ENCODE assay signal across 7 mouse cellular contexts in genomic region chr14:53518954-53519353, GRCm38 (mm10).
A peak's percentile ranks its signal among the peaks of the same experiment; 100 is the strongest.
DNase-seq lines count a peak whose midpoint lies in the region; ATAC-seq and TF ChIP-seq lines count a peak whose summit lies in the region.
"Not testable (repeated sequence)": the region's sequence is repeated elsewhere in the genome, so short reads cannot be mapped to it uniquely, and the experiment has no call there.

No protein-coding gene starts in this region.

- not testable (repeated sequence) for H3K36me3 ChIP-seq in intestine, embryonic 14.5 days (ENCODE audit: control insufficient read depth, insufficient read depth, low read length); lung, embryonic 14.5 days (ENCODE audit: insufficient read depth); stomach, embryonic 15.5 days

- H3K27ac ChIP-seq in intestine, embryonic 14.5 days (ENCODE audit: low read depth); lung, embryonic 14.5 days (ENCODE audit: low read depth); stomach, embryonic 15.5 days: not testable (repeated sequence)

- not testable (repeated sequence) for H3K4me2 ChIP-seq in intestine, embryonic 14.5 days (ENCODE audit: low read length); lung, embryonic 14.5 days; stomach, embryonic 15.5 days

- H3K9me3 ChIP-seq in intestine, embryonic 14.5 days (ENCODE audit: control insufficient read depth, low read length); lung, embryonic 14.5 days (ENCODE audit: low read depth, low read length); stomach, embryonic 15.5 days: not testable (repeated sequence)

- H3K4me3 ChIP-seq in intestine, embryonic 14.5 days (ENCODE audit: low read depth, low read length); lung, embryonic 14.5 days (ENCODE audit: low read depth, low read length); stomach, embryonic 15.5 days (replicated peaks): not testable (repeated sequence)

- no CpG with 5 or more reads among the region's 1 CpGs for WGBS in intestine, embryonic 14.5 days
- WGBS in lung, embryonic 14.5 days = no CpG with 5 or more reads among the region's 1 CpGs
- no CpG with 5 or more reads among the region's 1 CpGs for WGBS in stomach, embryonic 15.5 days

- not testable (repeated sequence) for H3K4me1 ChIP-seq in intestine, embryonic 14.5 days (replicated peaks; ENCODE audit: control insufficient read depth, insufficient read depth, low read length); lung, embryonic 14.5 days (ENCODE audit: insufficient read depth); stomach, embryonic 15.5 days

- not testable (repeated sequence) for DNase-seq in intestine, embryonic 14.5 days (ENCODE audit: low spot score); lung, embryonic 14.5 days

- not testable (repeated sequence) for H3K9ac ChIP-seq in intestine, embryonic 14.5 days (ENCODE audit: low read length); lung, embryonic 14.5 days; stomach, embryonic 15.5 days

- ATAC-seq in CD4-positive, CD25-positive, alpha-beta regulatory T cell, adult 4 months = peak; percentile 84
- ATAC-seq in common myeloid progenitor, adult 5-6 weeks (replicated peaks; ENCODE audit: low read depth, poor library complexity, severe bottlenecking) = peak; percentile 52; the same call in 1 of the 2 replicates
- ATAC-seq in hematopoietic stem cell, adult 5-6 weeks (replicated peaks in 1 of 2; ENCODE audit: insufficient read depth in 1 of 2, low FRiP score in 2 of 2, low TSS enrichment in 1 of 2, low read depth in 1 of 2, poor library complexity in 2 of 2, severe bottlenecking in 2 of 2) = peak; percentile 46 to 48; a peak in 3 of 4 replicates
- ATAC-seq in intestine, embryonic 14.5 days (replicated peaks; ENCODE audit: low FRiP score, low TSS enrichment, low read depth) = 0 out of 2 replicates have a peak, but pooled peaks have one; percentile 40
- peak; percentile 21; the same call in 1 of the 2 replicates for ATAC-seq in lung, embryonic 14.5 days (ENCODE audit: insufficient read depth)
- ATAC-seq in neutrophil, adult 5-6 weeks (ENCODE audit: extremely low read depth, insufficient number of reproducible peaks, low FRiP score, poor library complexity, severe bottlenecking) = 0 out of 2 replicates have a peak, but pooled peaks have one; percentile 21
- peak; percentile 50; the same call in 1 of the 2 replicates for ATAC-seq in stomach, embryonic 15.5 days (ENCODE audit: insufficient read depth, low FRiP score, low read depth)

- H3K27me3 ChIP-seq in intestine, embryonic 14.5 days (replicated peaks; ENCODE audit: control insufficient read depth, insufficient read depth, low read length); lung, embryonic 14.5 days (ENCODE audit: insufficient read depth, low read length); stomach, embryonic 15.5 days (replicated peaks): not testable (repeated sequence)

- TF ChIP-seq CTCF in lung, embryonic 14.5 days (IDR thresholded peaks at IDR 0.05; ENCODE audit: low read depth) = not testable (repeated sequence)

Comparison
In these comparisons a context has a peak if more than half of its experiments do, and no peak if none do; other contexts are left out.
1. ATAC-seq: peak in every context shown above with its lines; median percentile 84 in CD4-positive, CD25-positive, alpha-beta regulatory T cell, adult 4 months; 52 in common myeloid progenitor, adult 5-6 weeks; 50 in stomach, embryonic 15.5 days; 47 in hematopoietic stem cell, adult 5-6 weeks; 40 in intestine, embryonic 14.5 days; 21 in lung, embryonic 14.5 days; 21 in neutrophil, adult 5-6 weeks.